Mouse (Mus musculus) brain, embryonic 14.5 days (tissue): ENCODE results near the gene Crhr1.

Experiments used
- CTCF ChIP-seq: fragments of 200-500 bp; IDR thresholded peaks from 2 replicates; pipeline ENCODE4 v1.5.1; 2012; ENCODE audit warnings: inconsistent platforms, mild to moderate bottlenecking, moderate library complexity, borderline replicate concordance; ENCODE audit not compliant: insufficient read depth, insufficient read length; ENCODE audit errors: extremely low read depth
- POLR2A ChIP-seq: fragments of 200-500 bp; IDR thresholded peaks from 2 replicates; pipeline ENCODE4 v1.6.1; 2012; ENCODE audit warnings: mild to moderate bottlenecking, inconsistent platforms, borderline replicate concordance; ENCODE audit not compliant: poor library complexity, insufficient read depth, insufficient read length, severe bottlenecking; ENCODE audit errors: extremely low read depth

DNA sequence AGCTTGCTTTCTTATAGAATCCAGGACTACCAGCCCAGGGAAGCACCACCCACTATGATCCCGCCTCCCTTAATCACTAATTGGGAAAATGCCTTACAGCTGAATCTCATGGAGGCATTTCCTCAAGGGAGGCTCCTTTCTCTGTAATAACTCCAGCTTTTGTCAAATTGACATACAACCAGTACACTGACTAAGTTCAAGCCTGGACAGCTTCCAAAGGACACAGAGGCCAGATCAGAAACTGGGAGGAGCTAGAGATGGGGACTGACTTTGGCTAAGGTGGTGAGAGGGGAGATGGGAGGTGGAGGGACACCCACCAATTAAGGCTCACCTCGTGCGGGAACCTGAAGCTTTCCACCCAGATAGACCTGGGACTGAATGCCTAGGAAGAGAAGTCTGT is 37.5 kb upstream of the Crhr1 start:
- TF ChIP-seq CTCF (no peak), POLR2A (no peak)
